Mouse (Mus musculus): Measurements from ENCODE around the gene Lrrc46.

Lrrc46 gene

GRCm38 (mm10) chr11:97013121-97013670, 28.0 kb downstream of the Lrrc46 start, which contains the start of gene Sp6:
Gene Sp6 (plus strand): TSS chr11:97013394.
- no peak for DNase-seq (ENCODE audit: low spot score in 2 of 2)

- DNase-seq (ENCODE audit: low spot score in 2 of 2): no peak
These were observed 31.9 kb downstream of the Lrrc46 start for GRCm38 (mm10) chr11:97009198-97009790.

- DNase-seq (ENCODE audit: low spot score in 2 of 2): no peak
These were observed 34.0 kb downstream of the Lrrc46 start for GRCm38 (mm10) chr11:97007093-97007794.

- no peak for DNase-seq (ENCODE audit: low spot score in 2 of 2)
These were observed 38.0 kb downstream of the Lrrc46 start for GRCm38 (mm10) chr11:97003170-97003569.

GRCm38 (mm10) chr11:96997380-96997956, 43.7 kb downstream of the Lrrc46 start:
- peak; percentile 19 to 32 for DNase-seq (ENCODE audit: low spot score in 2 of 2)

- no peak for DNase-seq (ENCODE audit: low spot score in 2 of 2)
These were observed 44.3 kb downstream of the Lrrc46 start for GRCm38 (mm10) chr11:96996773-96997379.

DNA sequence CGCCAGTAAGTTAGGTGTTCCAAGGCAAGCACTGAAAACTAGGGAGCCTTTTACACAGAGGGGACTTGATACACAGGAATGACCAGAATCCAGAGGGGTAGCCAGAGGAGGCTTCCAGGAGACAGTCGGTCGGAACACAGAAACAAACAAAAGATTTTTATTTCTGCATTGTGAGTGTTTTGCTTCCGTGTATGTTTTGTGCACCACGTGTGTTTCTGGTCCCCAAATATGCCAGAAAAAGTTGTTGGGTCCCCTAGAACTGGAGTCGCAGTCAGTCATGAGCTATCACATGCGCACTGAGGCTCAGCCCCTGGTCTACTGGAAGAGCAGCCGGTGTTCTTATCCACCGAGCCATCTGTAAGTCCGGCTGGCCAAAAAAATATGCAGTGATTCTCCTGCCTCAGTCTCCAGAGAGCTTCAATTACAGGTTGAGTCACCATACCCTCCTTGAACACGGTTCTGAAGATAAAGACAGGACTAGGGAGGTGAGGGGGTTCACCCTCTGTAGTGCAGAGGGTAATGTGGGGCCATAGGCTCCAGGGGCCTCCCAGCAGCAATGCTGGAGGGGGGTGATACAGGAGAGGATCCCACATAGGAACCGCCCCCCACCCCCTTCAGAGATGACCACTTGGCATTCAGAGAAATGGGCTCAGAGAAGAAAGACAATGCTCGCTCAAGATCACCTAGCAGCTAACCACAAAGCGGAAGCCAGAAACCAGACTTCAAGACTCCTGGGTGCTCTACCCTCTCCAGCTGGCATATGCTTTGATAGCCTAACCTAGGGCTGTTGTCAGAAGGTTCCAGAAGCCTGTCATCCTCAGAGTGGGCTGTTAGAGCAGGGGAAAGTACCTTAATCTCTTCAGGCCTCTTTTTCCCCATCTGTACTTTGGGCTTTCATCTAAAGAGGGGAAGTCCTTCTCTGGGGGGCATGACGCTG, 45.1 kb downstream of the Lrrc46 start:
- DNase-seq (ENCODE audit: low spot score in 2 of 2): no peak

DNA sequence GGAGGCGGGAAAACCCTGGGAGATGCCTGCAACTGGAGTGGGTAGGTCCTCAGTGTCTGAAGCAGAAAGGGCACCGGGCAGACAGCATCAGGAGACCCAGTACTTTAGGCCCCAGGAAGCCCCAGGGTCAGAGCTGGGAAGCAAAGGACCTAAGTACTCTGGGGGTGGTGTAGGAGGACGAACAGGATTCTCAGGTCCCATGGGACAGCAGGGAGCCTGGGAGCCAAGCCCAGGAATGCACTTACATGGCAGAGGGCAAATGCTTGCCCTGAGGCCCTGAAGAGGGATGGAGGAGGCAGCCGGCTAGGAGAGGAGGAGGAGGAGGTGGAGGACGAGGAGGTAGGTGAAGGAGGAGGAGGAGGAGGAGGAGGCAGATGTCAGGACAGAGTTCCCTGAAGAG, 46.2 kb downstream of the Lrrc46 start:
- DNase-seq (ENCODE audit: low spot score in 2 of 2): no peak

- no peak for DNase-seq (ENCODE audit: low spot score in 2 of 2)
These were observed 48.4 kb downstream of the Lrrc46 start for GRCm38 (mm10) chr11:96992722-96993311.

DNA sequence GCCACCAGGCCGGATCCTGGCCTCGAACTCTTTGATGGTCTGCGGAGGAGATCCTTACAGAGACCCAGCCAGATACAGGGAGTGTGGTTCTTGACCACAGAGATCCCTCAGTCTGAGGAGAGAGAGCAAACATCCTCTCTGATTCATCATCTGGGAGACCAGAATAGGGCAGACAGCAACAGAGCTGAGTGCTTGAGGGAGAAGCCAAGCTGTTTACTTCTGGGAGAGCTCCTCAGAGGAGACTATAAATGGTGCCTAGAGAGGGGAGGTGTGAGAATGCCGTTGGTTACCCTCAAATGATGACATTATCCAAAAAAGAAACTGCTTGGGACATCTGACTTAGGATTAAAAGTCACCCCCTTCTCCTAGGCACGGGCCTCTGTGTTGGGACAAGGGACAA, 49.7 kb downstream of the Lrrc46 start:
- DNase-seq (ENCODE audit: low spot score in 2 of 2): no peak

- DNase-seq (ENCODE audit: low spot score in 2 of 2): no peak
These were observed 53.1 kb downstream of the Lrrc46 start for GRCm38 (mm10) chr11:96987873-96988655.

- DNase-seq (ENCODE audit: low spot score in 2 of 2): no peak
These were observed 54.7 kb downstream of the Lrrc46 start for GRCm38 (mm10) chr11:96986463-96986862.

DNA sequence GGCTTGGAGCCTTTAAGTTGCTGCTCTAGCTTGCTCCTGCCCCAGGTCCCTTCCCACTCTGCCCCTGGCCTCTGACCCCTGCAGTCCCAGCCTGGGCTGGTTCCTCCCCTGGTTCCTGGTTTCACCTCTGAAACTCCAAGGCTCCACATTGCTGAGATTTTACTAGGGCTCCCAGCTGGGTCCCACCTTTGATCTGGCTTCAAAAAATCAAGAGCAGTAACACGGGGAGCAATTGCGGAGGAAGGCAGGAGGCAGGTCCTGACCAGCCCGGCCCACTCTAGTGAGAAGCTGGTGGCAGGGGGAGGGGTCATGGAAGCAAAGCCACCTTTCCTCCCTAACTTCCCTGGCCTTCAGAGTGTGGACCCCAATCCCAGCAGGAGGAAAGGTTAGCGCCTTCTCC, 56.3 kb downstream of the Lrrc46 start:
- DNase-seq (ENCODE audit: low spot score in 2 of 2): no peak

All from heart, adult 9 months (tissue).